Mouse (Mus musculus): Measurements from ENCODE around the gene Adgrl3. TPM values are rescaled to one million over a fixed set of nuclear protein-coding genes. Genes with fewer than 3 reads are reported as not detected.

The Adgrl3 gene
- polyA plus RNA-seq, 1 experiment, result 15.8 TPM

- Histone ChIP-seq H3K27me3 (ENCODE audit: control insufficient read depth, insufficient read depth, insufficient read length) (no peaks in the 10 kb centered on the region), H3K36me3 (ENCODE audit: control insufficient read depth, insufficient read depth) (no peaks in the 10 kb centered on the region), H3K4me3 (no peak overlapping the region), H3K4me2 (ENCODE audit: low read depth) (no peak overlapping the region), H3K79me2 (ENCODE audit: control insufficient read depth, insufficient read depth) (no peaks in the 10 kb centered on the region), H3ac (ENCODE audit: control insufficient read depth, insufficient read length) (no peak overlapping the region)
- TF ChIP-seq E2F4 (IDR thresholded peaks at IDR 0.05; ENCODE audit: insufficient read depth), result no peak
- no peak for TF ChIP-seq POLR2AphosphoS2 (IDR thresholded peaks at IDR 0.05; ENCODE audit: insufficient read length, low read depth)
- TF ChIP-seq MAX (IDR thresholded peaks at IDR 0.05; ENCODE audit: low read depth), result no peak
- no peak for TF ChIP-seq USF1 (IDR thresholded peaks at IDR 0.05; ENCODE audit: low read depth)
- TF ChIP-seq TCF3 (IDR thresholded peaks at IDR 0.05; ENCODE audit: insufficient read length, low read depth), result no peak
- TF ChIP-seq MYOG (IDR thresholded peaks at IDR 0.05; ENCODE audit: control insufficient read depth in 1 of 3, insufficient read depth in 1 of 3, insufficient read length in 2 of 3, low read depth in 2 of 3), result no peak
- TF ChIP-seq SRF (IDR thresholded peaks at IDR 0.05; ENCODE audit: control insufficient read depth, insufficient read length, low read depth), result no peak
- TF ChIP-seq POLR2A (IDR thresholded peaks at IDR 0.05; ENCODE audit: insufficient read length, low read depth), result no peak
- no peak for TF ChIP-seq REST (IDR thresholded peaks at IDR 0.05; ENCODE audit: insufficient read depth, insufficient read length)
- no peak for TF ChIP-seq MYOD1 (IDR thresholded peaks at IDR 0.05; ENCODE audit: control insufficient read depth in 1 of 3, insufficient read length in 2 of 3, low read depth in 2 of 3)
These were observed 422.2 kb downstream of the Adgrl3 start for GRCm38 (mm10) chr5:81442150-81442549.

- Histone ChIP-seq H3K79me2 (ENCODE audit: control insufficient read depth, insufficient read depth) (no peaks in the 10 kb centered on the region), H3K4me3 (no peak overlapping the region), H3ac (ENCODE audit: control insufficient read depth, insufficient read length) (no peak overlapping the region), H3K36me3 (ENCODE audit: control insufficient read depth, insufficient read depth) (no peaks in the 10 kb centered on the region), H3K4me2 (ENCODE audit: low read depth) (no peak overlapping the region), H3K27me3 (ENCODE audit: control insufficient read depth, insufficient read depth, insufficient read length) (no peaks in the 10 kb centered on the region)
- TF ChIP-seq USF1 (IDR thresholded peaks at IDR 0.05; ENCODE audit: low read depth) (no peak), REST (IDR thresholded peaks at IDR 0.05; ENCODE audit: insufficient read depth, insufficient read length) (no peak), MYOG (IDR thresholded peaks at IDR 0.05; ENCODE audit: control insufficient read depth in 1 of 3, insufficient read depth in 1 of 3, insufficient read length in 2 of 3, low read depth in 2 of 3) (no peak), SRF (IDR thresholded peaks at IDR 0.05; ENCODE audit: control insufficient read depth, insufficient read length, low read depth) (no peak), MYOD1 (IDR thresholded peaks at IDR 0.05; ENCODE audit: control insufficient read depth in 1 of 3, insufficient read length in 2 of 3, low read depth in 2 of 3) (no peak), TCF3 (IDR thresholded peaks at IDR 0.05; ENCODE audit: insufficient read length, low read depth) (no peak), CEBPB (IDR thresholded peaks at IDR 0.05; ENCODE audit: insufficient read depth, poor library complexity, severe bottlenecking) (no peak), TCF12 (IDR thresholded peaks at IDR 0.05; ENCODE audit: insufficient read depth, poor library complexity, severe bottlenecking) (no peak), MAX (IDR thresholded peaks at IDR 0.05; ENCODE audit: low read depth) (no peak), E2F4 (IDR thresholded peaks at IDR 0.05; ENCODE audit: insufficient read depth) (no peak), POLR2AphosphoS2 (IDR thresholded peaks at IDR 0.05; ENCODE audit: insufficient read length, low read depth) (no peak), POLR2A (IDR thresholded peaks at IDR 0.05; ENCODE audit: insufficient read length, low read depth) (no peak)
These were observed 446.0 kb downstream of the Adgrl3 start for GRCm38 (mm10) chr5:81465971-81466370.

- Histone ChIP-seq H3K27me3 (ENCODE audit: control insufficient read depth, insufficient read depth, insufficient read length) (no peaks in the 10 kb centered on the region), H3K79me2 (ENCODE audit: control insufficient read depth, insufficient read depth) (no peaks in the 10 kb centered on the region), H3ac (ENCODE audit: control insufficient read depth, insufficient read length) (no peak overlapping the region), H3K36me3 (ENCODE audit: control insufficient read depth, insufficient read depth) (no peaks in the 10 kb centered on the region), H3K4me2 (ENCODE audit: low read depth) (no peak overlapping the region), H3K4me3 (no peak overlapping the region)
- TF ChIP-seq MYOD1 (IDR thresholded peaks at IDR 0.05; ENCODE audit: control insufficient read depth in 1 of 3, insufficient read length in 2 of 3, low read depth in 2 of 3) (no peak), SRF (IDR thresholded peaks at IDR 0.05; ENCODE audit: control insufficient read depth, insufficient read length, low read depth) (no peak), TCF3 (IDR thresholded peaks at IDR 0.05; ENCODE audit: insufficient read length, low read depth) (no peak), MAX (IDR thresholded peaks at IDR 0.05; ENCODE audit: low read depth) (no peak), USF1 (IDR thresholded peaks at IDR 0.05; ENCODE audit: low read depth) (no peak), E2F4 (IDR thresholded peaks at IDR 0.05; ENCODE audit: insufficient read depth) (no peak), CEBPB (IDR thresholded peaks at IDR 0.05; ENCODE audit: insufficient read depth, poor library complexity, severe bottlenecking) (no peak), MYOG (IDR thresholded peaks at IDR 0.05; ENCODE audit: control insufficient read depth in 1 of 3, insufficient read depth in 1 of 3, insufficient read length in 2 of 3, low read depth in 2 of 3) (no peak), TCF12 (IDR thresholded peaks at IDR 0.05; ENCODE audit: insufficient read depth, poor library complexity, severe bottlenecking) (no peak), POLR2A (IDR thresholded peaks at IDR 0.05; ENCODE audit: insufficient read length, low read depth) (no peak)
These were observed 454.7 kb downstream of the Adgrl3 start for GRCm38 (mm10) chr5:81474681-81475080.

DNA sequence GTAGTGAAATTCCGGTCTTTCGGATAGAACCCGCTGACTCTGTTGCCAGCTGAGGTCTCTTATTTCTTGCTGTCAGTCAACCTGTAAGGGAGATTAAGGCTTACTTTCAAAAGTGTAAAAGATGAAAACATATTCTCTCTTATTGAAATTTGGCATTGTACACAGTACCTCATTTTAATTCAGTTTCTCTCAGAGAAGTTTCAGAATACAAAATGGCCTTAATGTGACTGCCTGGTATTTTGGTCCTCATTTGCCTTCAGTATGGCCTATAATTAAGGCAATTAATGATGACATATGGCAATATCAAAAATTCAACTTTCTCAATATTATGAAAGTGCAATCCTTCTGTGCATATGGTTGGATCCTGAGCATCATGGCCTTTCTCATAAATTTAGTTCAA, 455.5 kb downstream of the Adgrl3 start:
- H3K79me2 ChIP-seq (ENCODE audit: control insufficient read depth, insufficient read depth), result no peaks in the 10 kb centered on the region
- no peaks in the 10 kb centered on the region for H3K36me3 ChIP-seq (ENCODE audit: control insufficient read depth, insufficient read depth)
- no peak overlapping the region for H3K4me2 ChIP-seq (ENCODE audit: low read depth)
- TF ChIP-seq REST (IDR thresholded peaks at IDR 0.05; ENCODE audit: insufficient read depth, insufficient read length), result no peak
- no peak for TF ChIP-seq MYOD1 (IDR thresholded peaks at IDR 0.05; ENCODE audit: control insufficient read depth in 1 of 3, insufficient read length in 2 of 3, low read depth in 2 of 3)
- TF ChIP-seq POLR2AphosphoS2 (IDR thresholded peaks at IDR 0.05; ENCODE audit: insufficient read length, low read depth), result no peak
- TF ChIP-seq TCF3 (IDR thresholded peaks at IDR 0.05; ENCODE audit: insufficient read length, low read depth), result no peak
- TF ChIP-seq E2F4 (IDR thresholded peaks at IDR 0.05; ENCODE audit: insufficient read depth), result no peak
- TF ChIP-seq SRF (IDR thresholded peaks at IDR 0.05; ENCODE audit: control insufficient read depth, insufficient read length, low read depth), result no peak
- no peak for TF ChIP-seq MAX (IDR thresholded peaks at IDR 0.05; ENCODE audit: low read depth)
- no peak for TF ChIP-seq POLR2A (IDR thresholded peaks at IDR 0.05; ENCODE audit: insufficient read length, low read depth)
- no peak for TF ChIP-seq USF1 (IDR thresholded peaks at IDR 0.05; ENCODE audit: low read depth)
- no peak overlapping the region for H3ac ChIP-seq (ENCODE audit: control insufficient read depth, insufficient read length)
- H3K27me3 ChIP-seq (ENCODE audit: control insufficient read depth, insufficient read depth, insufficient read length), result no peaks in the 10 kb centered on the region
- H3K4me3 ChIP-seq, result no peak overlapping the region
